Comparison of ENCODE assay signal across 8 mouse cellular contexts in genomic region chr3:89164506-89165267, GRCm38 (mm10). TPM values are rescaled to one million over a fixed set of nuclear protein-coding genes. Genes with fewer than 3 reads are reported as not detected.
A peak's percentile ranks its signal among the peaks of the same experiment; 100 is the strongest.
DNase-seq lines count a peak whose midpoint lies in the region; ATAC-seq lines count a peak whose summit lies in the region.

TSS of gene Clk2 (plus strand) at chr3:89164795.

- 2% methylated on average over 41 of the region's 79 CpGs for WGBS in embryonic facial prominence, embryonic 14.5 days
- WGBS in kidney, embryonic 14.5 days, result under 1% methylated on average over 73 of the region's 79 CpGs
- WGBS in limb, embryonic 15.5 days, result under 1% methylated on average over 75 of the region's 79 CpGs

- ATAC-seq in embryonic facial prominence, embryonic 14.5 days (ENCODE audit: low read depth), result peak; percentile 97
- peak; percentile 97 for ATAC-seq in kidney, embryonic 14.5 days (ENCODE audit: low FRiP score, low TSS enrichment)
- peak; percentile 92 for ATAC-seq in limb, embryonic 15.5 days (ENCODE audit: insufficient number of reproducible peaks, low FRiP score, low TSS enrichment, low read depth)

- peaks cover 11% of the 10 kb centered on the region for H3K4me1 ChIP-seq in embryonic facial prominence, embryonic 14.5 days (ENCODE audit: control insufficient read depth, insufficient read depth, low read length)
- H3K4me1 ChIP-seq in kidney, embryonic 14.5 days (ENCODE audit: control insufficient read depth, insufficient read depth, low read length), result peaks cover 24% of the 10 kb centered on the region
- H3K4me1 ChIP-seq in limb, embryonic 15.5 days, result peaks cover 29% of the 10 kb centered on the region

- H3K9ac ChIP-seq in embryonic facial prominence, embryonic 14.5 days (ENCODE audit: low read depth, low read length), result peak within 1 kb of the TSS; percentile 97
- peak within 1 kb of the TSS; percentile 97 for H3K9ac ChIP-seq in kidney, embryonic 14.5 days (ENCODE audit: low read depth, low read length)
- peak within 1 kb of the TSS; percentile 89 for H3K9ac ChIP-seq in limb, embryonic 15.5 days

- H3K4me2 ChIP-seq in embryonic facial prominence, embryonic 14.5 days (ENCODE audit: low read depth, low read length), result peak within 1 kb of the TSS; percentile 74
- H3K4me2 ChIP-seq in kidney, embryonic 14.5 days (replicated peaks; ENCODE audit: low read depth, low read length), result peak within 1 kb of the TSS; percentile 71
- H3K4me2 ChIP-seq in limb, embryonic 15.5 days, result peak within 1 kb of the TSS; percentile 66

- peak within 1 kb of the TSS; percentile 98 for H3K27ac ChIP-seq in embryonic facial prominence, embryonic 14.5 days (replicated peaks; ENCODE audit: low read depth, low read length)
- peak within 1 kb of the TSS; percentile 98 for H3K27ac ChIP-seq in kidney, embryonic 14.5 days (ENCODE audit: low read depth, low read length)
- peak within 1 kb of the TSS; percentile 98 for H3K27ac ChIP-seq in limb, embryonic 15.5 days

- peaks cover 33% of the 10 kb centered on the region for H3K36me3 ChIP-seq in embryonic facial prominence, embryonic 14.5 days (ENCODE audit: control insufficient read depth, insufficient read depth, low read length)
- peaks cover 31% of the 10 kb centered on the region for H3K36me3 ChIP-seq in kidney, embryonic 14.5 days (ENCODE audit: control insufficient read depth, insufficient read depth, low read length)
- H3K36me3 ChIP-seq in limb, embryonic 15.5 days, result peaks cover 33% of the 10 kb centered on the region

- peak; percentile 92 for DNase-seq in 3T3-L1 (ENCODE audit: low read depth, low spot score)
- DNase-seq in adrenal gland, postnatal 4 days (ENCODE audit: low spot score in 2 of 2), result peak; percentile 84 to 89
- DNase-seq in embryonic facial prominence, embryonic 14.5 days (ENCODE audit: low spot score), result peak; percentile 96
- peak; percentile 94 for DNase-seq in heart, adult 8-10 months (ENCODE audit: low spot score)
- DNase-seq in monocyte, adult 2 months (ENCODE audit: low read depth in 1 of 2, low spot score in 2 of 2), result peak; percentile 85 to 88
- DNase-seq in spleen, postnatal 36 days (ENCODE audit: low spot score in 2 of 2), result peak; percentile 95 to 96

- peak within 1 kb of the TSS; percentile 87 for H3K4me3 ChIP-seq in embryonic facial prominence, embryonic 14.5 days (ENCODE audit: low read depth, low read length)
- H3K4me3 ChIP-seq in kidney, embryonic 14.5 days (ENCODE audit: low read length), result peak within 1 kb of the TSS; percentile 90
- peak within 1 kb of the TSS; percentile 89 for H3K4me3 ChIP-seq in limb, embryonic 15.5 days

- peaks cover 3% of the 10 kb centered on the region; the same call in 1 of the 2 replicates for H3K27me3 ChIP-seq in embryonic facial prominence, embryonic 14.5 days (replicated peaks; ENCODE audit: control insufficient read depth, insufficient read depth, low read length)
- H3K27me3 ChIP-seq in kidney, embryonic 14.5 days (ENCODE audit: control insufficient read depth, insufficient read depth, low read length), result no peaks in the 10 kb centered on the region
- peaks cover 3% of the 10 kb centered on the region for H3K27me3 ChIP-seq in limb, embryonic 15.5 days

- no peaks in the 10 kb centered on the region for H3K9me3 ChIP-seq in embryonic facial prominence, embryonic 14.5 days (ENCODE audit: control insufficient read depth, low read length)
- no peaks in the 10 kb centered on the region for H3K9me3 ChIP-seq in kidney, embryonic 14.5 days (ENCODE audit: control insufficient read depth, low read length)
- H3K9me3 ChIP-seq in limb, embryonic 15.5 days, result no peaks in the 10 kb centered on the region

RNA-seq across cellular contexts. Expression of gene Clk2, which starts in this region (rescaled TPM):
- total RNA-seq in adrenal gland, postnatal 4 days (2021), result 100 to 1,000 TPM; 103 TPM
- polyA plus RNA-seq in embryonic facial prominence, embryonic 14.5 days (2014; fragmentation: Nextera tagmentation; extraction: Ambion mirVana), result 22.4 and 23.9 TPM in 2 replicates
- total RNA-seq in heart, adult 8-10 months (2022), result 10 to 100 TPM; 14.6 to 19.3 (median 17.2) TPM
- 33.8 and 35.1 TPM in 2 replicates for polyA plus RNA-seq in kidney, embryonic 14.5 days (2014; fragmentation: Nextera tagmentation; extraction: Ambion mirVana)
- 23.9 and 25.0 TPM in 2 replicates for polyA plus RNA-seq in limb, embryonic 15.5 days (2015; fragmentation: Nextera tagmentation; extraction: Ambion mirVana)

Comparison
In these comparisons a context has a peak if more than half of its experiments do, and no peak if none do; other contexts are left out.
1. Peak in every context shown above with its lines: DNase-seq, ATAC-seq, H3K4me3 ChIP-seq and H3K27ac ChIP-seq.
2. RNA of gene Clk2 (total RNA-seq): 103 TPM in adrenal gland, postnatal 4 days; 14.6 to 19.3 TPM in heart, adult 8-10 months; every median in the first group is over 4 times any median in the second.